Mouse (Mus musculus): ENCODE results near the gene 2210011C24Rik.
"Not testable (repeated sequence)": the region's sequence is repeated elsewhere in the genome, so short reads cannot be mapped to it uniquely, and the experiment has no call there.

The 2210011C24Rik gene

DNA sequence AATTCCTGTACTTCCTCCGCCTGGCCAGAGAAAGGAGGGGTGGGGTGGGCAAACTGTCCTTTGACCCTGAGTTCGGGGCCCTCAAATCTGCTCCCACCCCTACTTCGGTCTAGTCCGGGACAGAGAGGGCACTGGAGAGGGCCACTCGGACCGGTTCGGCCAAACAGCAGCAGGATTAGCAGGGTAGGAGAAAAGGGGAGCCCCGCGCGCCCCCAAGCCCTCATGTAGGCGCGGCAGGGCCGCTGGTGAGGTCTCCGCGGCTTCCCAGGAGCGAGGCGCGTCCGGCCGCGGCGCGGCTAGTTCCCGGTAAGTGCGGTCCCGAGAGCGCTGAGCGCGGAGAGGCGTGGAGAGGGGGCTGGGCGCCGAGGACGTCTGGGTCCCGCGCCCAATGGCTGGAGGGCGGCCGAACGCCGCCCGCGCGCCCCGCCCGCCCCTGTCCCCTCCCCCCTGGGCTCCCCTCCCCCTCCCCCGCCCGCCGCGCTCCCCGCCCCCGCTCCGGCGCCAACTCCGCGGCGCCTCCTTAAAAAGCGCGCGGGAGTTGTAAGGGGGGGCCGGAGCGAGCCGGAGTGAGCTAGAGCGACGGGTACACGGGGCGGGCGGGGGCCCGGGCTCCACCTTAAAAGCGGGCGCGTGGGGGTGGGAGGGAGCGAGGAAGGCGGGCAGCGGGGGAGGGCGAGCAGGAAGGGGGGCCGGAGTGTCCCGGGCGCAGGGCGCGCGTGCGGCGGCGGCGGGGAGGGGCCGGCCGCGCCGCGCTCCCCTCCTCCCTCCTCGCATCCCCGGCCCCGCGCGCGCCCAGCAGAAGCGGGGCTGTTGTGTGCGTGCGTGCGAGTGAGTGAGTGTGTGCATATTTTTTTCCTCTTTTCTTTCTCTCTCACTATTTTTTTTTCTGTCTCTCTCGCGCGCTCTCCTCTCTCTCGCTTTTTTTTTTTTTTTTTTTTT, 15.1 kb downstream of the 2210011C24Rik start:
- in situ Hi-C loops (cut with MboI, MseI) = no loop called here

DNA sequence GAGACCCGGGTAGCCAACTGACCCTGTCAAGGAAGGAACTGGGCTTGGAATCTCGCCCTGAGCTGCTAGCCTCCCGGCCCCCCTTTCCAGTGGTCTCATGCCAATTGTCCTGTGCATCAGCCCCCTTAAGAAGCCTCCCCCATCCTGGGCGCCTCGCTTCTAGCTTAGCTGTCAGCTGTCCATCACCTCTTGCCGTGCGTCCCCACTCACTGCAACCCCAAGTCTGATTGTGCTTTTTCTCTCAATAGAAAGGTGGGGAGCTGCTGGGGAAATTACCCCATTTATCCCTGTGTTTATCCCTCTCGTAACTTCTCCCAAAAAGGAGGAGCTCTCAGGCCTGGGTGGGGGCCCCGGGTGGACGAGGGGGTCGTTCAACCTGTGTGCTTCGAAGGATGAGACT, 16.0 kb downstream of the 2210011C24Rik start:
- in situ Hi-C loops (cut with MboI, MseI) = no loop called here

DNA sequence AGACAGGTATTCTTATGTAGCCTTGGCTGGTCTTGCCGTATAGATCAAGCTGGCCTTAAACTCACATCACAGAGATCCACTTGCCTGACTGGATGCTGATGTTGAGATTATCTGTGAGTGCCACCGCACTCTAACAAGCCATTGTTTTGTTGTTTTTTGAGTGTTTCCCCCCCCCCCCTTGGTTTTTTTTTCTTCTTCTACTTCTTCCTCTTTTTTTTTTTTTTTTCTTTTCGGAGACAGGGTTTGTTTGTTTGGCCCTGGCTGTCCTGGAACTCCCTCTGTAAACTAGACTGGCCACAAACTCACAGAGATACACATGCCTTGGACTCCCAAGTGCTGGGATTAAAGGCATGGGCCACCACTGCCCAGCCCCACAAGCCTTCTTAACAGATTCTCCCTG, 17.9 kb downstream of the 2210011C24Rik start:
- in situ Hi-C loops (cut with MboI, MseI) = no loop called here

DNA sequence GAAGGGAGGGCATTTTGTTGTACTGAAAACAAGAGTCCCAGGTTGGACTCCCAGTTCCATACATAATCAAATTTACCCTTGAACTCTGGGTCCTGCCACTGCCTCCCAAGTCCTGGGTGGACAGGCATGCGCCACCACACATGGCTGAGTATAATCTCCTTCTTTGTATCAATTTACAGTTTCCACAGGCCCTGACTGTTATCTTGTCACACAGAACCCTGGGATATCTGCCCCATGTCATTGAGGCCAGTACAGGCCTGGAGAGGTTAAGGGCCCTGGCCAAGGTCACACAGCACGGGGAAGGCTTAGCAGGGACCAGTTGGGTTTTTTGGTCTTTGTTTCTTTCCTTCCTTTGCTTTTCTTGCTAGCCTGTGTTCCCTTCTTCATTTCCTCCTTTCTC, 19.5 kb downstream of the 2210011C24Rik start:
- in situ Hi-C loops (cut with MboI, MseI) = no loop called here

DNA sequence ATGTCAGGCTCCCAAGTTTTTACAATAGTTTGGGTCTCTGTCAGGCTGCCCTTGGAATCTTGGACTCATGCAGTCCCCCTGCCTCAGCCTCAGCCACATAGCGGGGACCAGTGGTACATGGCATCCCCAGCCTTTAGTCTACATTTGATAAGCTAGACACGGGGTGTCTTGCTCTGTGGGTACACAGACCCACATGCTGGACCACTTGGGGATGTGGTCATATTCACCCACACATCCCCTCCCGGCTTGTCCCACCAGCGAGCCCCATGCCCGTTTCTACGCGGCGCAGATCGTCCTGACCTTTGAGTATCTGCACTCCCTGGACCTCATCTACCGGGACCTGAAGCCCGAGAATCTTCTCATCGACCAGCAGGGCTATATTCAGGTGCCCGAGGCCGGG, 21.8 kb downstream of the 2210011C24Rik start:
- in situ Hi-C loops (cut with MboI, MseI) = no loop called here

DNA sequence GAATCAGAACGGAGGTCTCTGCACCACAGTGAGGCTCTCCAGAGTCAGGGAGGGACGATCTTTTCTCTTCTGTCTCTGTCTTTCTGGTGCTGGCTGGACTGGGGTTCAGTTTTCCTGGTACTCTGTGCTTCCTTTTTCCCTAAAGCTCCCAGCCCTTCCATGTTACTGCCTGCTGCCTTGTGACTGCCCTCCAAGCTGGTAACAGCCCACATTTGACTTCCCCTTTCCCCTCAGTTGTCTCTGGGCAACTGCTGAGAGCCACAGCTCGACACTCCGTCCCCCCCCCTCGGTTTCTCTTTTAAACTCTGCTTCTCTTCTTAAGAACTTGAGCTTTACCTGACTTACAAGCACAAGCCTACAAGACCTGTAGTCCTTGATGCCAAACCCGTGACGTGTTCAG, 22.7 kb downstream of the 2210011C24Rik start:
- in situ Hi-C loops (cut with MboI, MseI) = no loop called here

DNA sequence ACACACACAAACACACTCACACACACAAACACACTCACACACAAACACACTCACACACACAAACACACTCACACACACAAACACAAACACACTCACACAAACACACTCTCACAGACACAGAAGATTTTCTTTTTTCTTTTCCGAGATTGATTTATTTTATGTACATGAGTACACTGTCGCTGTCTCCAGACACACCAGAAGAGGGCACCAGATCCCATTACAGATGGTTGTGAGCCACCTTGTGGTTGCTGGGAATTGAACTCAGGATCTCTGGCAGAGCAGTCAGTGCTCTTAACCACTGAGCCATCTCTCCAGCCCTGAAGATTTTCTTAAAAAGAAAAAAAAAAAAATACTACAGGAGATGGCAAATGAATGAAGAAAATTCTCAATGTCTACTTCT, 28.7 kb downstream of the 2210011C24Rik start:
- in situ Hi-C loops (cut with MboI, MseI) = not testable (repeated sequence)

DNA sequence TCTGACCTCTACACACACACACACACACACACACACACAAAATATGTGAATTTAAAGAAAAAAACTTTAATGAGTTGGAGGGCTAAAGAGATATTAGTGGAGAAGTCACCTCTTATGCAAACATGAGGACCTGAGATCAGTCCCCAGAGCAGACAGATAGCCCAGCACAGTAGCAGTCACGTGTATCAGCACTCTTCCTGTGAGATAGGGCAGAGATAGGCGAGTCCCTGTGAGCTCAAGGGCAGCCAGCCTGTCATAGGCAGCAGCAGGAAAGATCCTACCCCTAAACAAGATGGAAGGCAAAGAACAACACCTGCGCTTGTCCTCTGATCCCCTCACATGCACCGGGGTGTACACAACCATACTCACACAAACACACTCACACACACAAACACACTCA, 29.5 kb downstream of the 2210011C24Rik start:
- in situ Hi-C loops (cut with MboI, MseI) = no loop called here

DNA sequence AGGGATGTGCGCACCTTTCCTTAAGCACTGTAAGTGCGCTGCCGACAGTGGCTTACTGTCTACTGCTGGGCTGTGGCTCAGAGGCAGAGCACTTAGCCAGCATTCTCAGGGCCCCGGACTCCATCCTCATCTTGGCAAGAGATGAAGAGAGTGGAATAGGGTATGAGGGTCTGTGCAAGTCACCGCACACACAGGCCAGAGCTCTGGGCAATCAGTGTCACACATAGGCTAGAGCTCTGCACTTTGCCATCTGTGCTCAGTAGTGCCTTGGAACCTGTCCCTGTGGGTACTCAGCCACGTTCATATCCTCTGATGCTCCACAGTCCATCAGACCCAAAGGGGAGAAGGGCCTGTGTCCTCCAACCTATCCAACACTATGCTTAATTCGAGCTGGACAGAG, 30.4 kb downstream of the 2210011C24Rik start:
- in situ Hi-C loops (cut with MboI, MseI) = no loop called here

DNA sequence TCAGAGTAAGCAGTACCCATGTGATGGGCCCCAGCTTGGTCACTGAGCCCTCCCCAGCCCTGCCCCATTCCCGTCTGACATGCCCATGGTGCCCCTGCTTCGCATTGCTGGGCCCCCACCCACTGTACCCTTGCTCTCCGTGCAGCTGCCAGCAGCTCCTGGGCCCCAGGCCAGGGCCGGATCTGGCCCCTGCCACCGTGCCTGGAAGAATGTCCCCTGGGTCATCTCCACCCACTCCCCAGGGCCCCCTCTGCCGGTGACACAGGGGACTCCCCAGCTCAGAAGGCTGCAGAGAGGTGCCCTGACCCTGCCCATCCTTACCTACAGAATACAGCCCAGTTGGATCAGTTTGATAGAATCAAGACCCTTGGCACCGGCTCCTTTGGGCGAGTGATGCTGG, 31.1 kb downstream of the 2210011C24Rik start:
- in situ Hi-C loops (cut with MboI, MseI) = no loop called here

DNA sequence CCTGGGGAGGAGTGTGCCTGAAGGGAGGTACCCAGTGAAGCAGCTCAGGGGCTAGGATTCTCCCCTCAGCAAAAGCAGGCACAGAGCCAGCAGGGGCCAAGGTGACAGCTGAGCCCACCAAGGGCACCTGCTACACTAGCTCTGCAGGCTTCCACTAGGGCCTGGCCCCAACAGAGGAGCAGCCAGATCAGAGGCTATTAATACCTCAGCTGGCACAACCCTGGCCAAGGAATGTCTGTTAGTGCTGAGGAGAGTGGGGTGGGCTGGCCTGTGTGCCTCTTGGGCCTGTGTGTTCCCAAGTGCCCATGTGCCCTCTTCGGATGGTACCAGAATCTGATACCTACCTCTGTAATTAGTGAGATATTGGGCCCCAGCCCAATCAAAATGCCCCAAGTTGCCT, 31.7 kb downstream of the 2210011C24Rik start:
- in situ Hi-C loops (cut with MboI, MseI) = no loop called here

DNA sequence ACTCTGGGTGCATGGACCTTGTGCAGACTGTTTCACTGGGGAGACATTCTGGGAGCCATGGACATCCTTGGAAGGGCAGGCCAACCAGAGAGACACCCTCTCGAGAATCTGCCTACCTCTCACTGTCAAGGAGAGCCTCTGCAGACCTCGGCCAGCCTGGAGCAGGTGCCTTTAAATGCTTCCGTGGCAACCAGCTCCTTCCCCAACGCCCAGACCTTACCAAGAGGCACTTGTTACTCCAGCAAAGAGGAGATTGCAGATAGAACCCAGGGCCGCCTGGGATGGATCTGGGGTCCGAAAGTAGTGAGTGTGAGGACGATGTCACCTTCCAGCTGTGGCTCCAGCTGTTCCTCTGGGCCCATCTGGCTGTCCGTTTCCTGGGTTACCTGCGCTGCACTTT, 33.8 kb downstream of the 2210011C24Rik start:
- in situ Hi-C loops (cut with MboI, MseI) = no loop called here

DNA sequence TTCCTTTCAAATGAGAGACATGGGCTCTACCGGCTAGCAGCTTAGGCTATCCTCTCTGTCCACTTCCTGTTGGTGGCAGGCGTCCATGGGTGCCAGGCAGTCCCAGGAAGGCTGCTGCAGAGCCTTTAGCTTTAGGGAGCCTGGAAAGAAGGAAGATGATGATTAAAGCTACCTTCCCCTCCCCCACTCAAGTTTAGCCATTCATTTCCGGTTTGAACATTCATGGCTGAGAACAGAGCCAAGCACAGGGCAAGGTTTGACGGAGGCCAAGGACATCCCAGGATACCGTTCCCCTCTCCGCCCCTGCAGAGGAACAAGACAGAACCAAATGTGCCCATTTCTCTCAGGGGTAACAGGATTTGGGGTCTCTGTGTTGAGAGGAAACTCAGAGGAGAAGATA, 34.3 kb downstream of the 2210011C24Rik start:
- in situ Hi-C loops (cut with MboI, MseI) = no loop called here

DNA sequence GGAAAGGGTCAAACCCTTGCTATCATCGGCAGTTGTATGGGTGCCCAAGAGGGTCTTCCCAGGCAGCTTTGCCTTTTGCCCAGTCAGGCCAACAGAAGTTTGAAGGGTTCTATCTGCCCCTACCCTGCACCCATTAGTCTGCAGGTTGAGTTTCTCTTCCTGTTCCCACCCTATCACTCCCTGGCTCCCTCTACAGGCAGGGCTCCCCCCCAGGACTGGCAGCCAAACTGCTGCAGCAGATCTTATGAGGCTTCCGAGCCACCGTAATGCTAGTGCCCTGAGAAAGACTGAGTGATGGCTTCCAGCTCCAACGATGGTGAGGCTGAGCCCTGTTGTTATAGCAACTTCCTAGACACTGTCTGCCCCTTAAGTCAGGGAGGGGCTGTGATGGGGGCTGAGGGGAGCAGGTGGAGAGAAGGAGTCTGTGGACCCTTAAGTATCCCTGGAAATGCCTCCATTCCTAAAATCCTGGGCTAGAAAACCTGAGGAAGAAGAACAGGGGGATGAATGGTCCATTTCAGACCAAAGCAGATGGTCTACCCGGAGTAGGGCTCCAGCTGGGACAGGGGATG, 35.1 kb downstream of the 2210011C24Rik start:
- in situ Hi-C loops (cut with MboI, MseI) = no loop called here

DNA sequence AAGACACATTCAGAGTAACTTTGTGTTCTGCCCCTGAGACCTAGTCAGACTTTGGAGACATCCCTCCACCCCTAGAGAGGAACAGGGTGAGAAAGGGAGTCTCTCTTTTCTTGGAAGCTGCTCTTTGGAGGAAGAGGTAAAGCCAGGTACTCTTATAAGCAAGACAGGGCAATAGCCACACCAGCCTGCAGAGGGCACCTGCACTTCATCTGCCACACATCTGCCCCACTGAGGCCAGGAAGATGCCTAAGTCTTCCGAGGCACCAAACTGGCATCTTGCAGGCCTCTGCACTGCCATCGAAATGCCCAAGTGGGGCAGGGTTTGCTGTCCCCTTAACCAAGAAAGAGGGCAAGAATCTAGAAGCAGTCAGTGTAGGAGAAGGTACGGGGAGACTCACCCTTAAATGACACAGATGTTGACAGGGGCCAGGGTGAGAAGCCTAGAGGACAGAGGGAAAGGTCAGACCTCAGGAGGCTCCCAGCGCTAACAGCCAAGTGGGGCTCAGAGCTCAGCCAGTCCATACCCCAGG, 35.8 kb downstream of the 2210011C24Rik start:
- in situ Hi-C loops (cut with MboI, MseI) = no loop called here

DNA sequence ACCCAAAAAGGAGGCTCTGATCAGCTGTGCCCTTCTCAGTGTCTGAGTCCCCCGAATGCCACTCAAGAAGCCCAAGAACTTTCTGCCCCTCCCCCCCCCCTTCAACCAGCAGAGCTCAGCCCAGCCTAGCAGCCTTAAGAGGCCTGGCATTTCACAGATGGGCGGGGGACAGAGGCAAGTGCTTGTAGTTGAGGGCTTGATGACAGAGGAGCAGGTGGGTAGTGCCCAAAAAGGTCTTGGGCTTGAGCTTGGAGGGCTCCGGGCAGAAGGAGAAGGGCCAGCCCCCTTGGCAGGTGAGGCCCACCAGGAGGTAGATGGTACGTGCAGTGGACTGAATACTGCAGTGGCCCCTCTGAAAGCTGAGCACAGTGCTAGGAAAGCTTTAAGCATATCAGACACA, 37.5 kb downstream of the 2210011C24Rik start:
- in situ Hi-C loops (cut with MboI, MseI) = no loop called here

DNA sequence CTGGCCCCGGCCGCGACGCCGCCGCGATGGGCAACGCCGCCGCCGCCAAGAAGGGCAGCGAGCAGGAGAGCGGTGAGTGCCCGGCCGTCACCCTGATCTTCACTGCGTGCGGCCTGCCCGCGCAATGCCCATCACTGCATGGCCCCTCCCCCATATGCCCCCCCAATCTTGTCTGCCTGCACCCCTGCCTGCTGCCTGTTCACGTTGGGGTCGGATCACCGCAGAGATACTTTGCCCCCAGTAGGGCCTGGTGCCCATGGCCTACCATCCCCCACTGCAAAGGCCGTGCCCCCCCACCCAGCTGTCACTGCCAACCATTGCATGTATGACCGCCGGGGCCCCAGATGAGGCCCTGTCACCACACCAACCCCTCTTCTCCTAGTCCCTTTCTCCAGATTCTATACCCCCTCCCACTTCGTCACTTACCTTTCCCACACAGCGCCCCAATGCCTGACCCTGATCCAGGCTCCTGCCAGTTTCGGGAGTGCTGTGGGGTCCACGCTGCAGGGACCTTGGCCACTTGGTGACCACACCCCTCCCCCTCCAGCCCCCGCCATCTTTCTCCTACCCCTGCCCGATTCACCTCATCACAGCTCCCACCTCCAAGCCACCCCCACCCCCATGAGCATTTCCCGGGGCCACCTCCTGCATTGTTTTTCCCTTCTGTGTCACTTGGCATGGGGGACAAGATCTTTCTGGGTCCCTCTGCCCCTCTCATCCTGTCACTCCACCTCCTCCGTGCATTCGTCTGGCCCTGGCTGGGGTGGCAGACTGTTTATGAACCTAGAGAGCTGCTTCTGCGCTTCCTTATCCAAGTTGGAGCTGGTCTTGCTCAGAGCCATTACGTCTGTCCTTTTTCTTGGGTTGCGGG, 38.6 kb downstream of the 2210011C24Rik start:
- in situ Hi-C loops (cut with MboI, MseI) = no loop called here

DNA sequence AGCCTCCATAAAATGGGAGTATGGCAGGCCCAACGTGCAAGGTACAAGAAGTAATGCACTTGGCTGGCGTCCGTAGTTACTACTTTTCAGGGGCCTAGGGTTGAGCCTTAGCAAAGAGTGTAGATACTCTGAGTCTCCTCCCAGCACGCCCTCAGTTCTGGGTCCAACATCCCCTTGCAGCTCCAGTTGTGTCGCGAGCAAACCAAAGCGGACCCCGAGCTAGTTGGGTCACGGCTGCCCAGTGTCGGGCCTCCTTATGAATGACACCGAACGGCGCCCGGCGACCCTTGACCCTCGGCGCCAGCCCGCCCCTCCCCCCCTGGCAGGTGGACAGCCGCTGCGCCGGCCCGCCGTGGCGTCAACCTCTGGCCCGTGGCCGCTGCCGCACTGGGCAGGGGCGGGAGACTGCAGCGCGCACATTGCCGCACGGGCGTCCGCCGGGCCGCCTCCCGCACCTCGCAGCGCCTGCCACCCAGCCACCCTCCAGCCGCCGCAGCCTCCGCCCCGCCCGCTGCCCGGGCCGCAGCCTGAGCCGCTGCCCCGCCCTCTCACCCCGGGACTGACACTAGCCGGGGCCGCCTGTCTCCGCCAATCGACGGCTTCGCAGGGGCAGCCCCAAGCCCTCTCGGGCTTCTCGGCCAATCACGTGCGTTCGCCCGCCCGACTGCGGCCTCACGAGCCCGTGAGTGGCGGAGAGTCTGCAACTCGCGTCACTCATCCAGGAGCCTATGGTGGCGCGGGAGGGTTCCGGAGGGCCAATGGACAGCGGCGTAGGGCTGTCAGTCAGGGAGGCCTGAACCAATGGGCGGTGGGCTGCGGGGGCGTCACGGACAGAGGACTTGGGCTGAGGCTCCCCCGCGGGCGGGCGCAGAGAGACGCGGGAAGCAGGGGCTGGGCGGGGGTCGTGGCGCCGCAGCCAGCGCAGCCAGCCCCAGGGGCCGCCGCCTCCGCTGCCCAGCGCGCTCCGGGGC, 39.5 kb downstream of the 2210011C24Rik start, which contains the start of gene Prkaca:
Prkaca (plus strand) TSS at position 844 of the 971 bp plus-strand sequence.
- in situ Hi-C loops (cut with MboI, MseI) = no loop called here

DNA sequence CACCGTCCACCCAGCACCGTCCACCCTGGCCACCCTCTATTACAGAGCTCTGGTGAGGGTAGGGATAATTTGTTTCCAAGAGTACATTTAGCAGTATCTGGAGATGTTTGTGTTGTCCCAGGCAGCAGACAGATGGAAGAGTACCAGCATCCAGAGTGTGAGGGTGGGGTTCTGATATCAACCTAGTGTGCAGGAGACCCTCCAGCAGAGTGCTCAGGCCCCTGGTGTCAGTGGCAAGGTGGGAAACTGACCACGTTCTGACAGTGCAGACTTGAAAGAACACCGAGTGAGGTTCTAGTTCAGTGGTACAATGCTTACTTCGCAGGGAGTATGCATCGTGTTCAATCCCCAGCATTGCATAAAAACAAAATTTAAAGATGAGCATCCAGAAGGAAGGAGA, 40.3 kb downstream of the 2210011C24Rik start:
- in situ Hi-C loops (cut with MboI, MseI) = no loop called here

DNA sequence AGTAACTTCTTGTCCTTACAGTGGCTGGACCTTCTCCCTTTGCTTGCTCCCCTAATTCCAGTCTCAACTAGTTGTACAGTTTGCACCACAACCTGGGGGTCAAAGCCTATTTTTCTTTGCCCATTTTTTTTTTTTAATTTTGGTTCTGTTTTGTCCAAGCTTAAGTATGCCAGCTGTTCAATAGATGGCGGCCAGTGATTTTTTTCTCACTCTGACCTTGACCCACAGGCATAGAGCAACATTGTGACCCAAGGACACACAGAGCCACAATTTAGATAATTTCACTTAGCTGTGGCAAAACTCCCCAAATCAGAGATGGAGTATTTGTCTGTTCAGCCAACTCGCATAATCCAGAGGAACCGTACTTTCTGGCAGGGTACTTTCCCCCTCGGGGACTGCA, 40.9 kb downstream of the 2210011C24Rik start:
- in situ Hi-C loops (cut with MboI, MseI) = no loop called here

DNA sequence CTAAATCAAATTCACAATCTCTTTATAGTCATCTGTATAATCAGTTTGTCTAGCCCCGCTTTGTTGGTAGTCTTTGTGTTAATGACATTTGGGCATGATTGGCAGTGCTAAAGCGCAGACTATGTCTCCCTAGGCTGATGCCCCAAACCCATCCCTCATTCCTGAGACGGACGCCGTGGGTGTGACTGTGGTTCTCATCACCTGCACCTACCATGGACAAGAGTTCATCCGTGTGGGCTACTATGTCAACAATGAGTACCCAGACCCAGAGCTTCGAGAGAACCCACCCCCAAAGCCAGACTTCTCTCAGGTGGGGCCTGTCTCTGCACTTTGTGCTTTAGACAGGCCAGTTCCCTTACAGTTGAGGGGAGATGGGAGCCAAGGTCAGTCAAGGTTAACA, 44.3 kb downstream of the 2210011C24Rik start:
- in situ Hi-C loops (cut with MboI, MseI) = no loop called here

Data from T-helper 17 cell (primary cell).